Mouse (Mus musculus): ENCODE data around the gene Arhgap30. TPM values are rescaled to one million over a fixed set of nuclear protein-coding genes. Genes with fewer than 3 reads are reported as not detected.

Arhgap30 gene
- total and polyA plus RNA-seq, 2 experiments from 2014 or later, result 0.65 to 0.81 TPM

GRCm38 (mm10) chr1:171438014-171438670 is 49.4 kb downstream of the Arhgap30 start:
- H3K27me3 ChIP-seq (ENCODE audit: insufficient read depth, low read length), result peaks cover 23% of the 10 kb centered on the region
- 9% methylated on average over 18 of the region's 18 CpGs for WGBS
- peak overlapping the region; percentile 43 for H3K4me2 ChIP-seq (ENCODE audit: low read depth)
- no peaks in the 10 kb centered on the region for H3K36me3 ChIP-seq (ENCODE audit: insufficient read depth)
- peak overlapping the region; percentile 18; the same call in 1 of the 2 replicates for H3K9ac ChIP-seq
- no peak for TF ChIP-seq CTCF (IDR thresholded peaks at IDR 0.05; ENCODE audit: low read depth)
- DNase-seq (no peak), ATAC-seq (0 out of 2 replicates have a peak, but pooled peaks have one; percentile 10)
- peak overlapping the region; percentile 29 for H3K4me3 ChIP-seq (ENCODE audit: low read depth, low read length)
- no peak overlapping the region for H3K27ac ChIP-seq (ENCODE audit: low read depth, low read length)
- no peaks in the 10 kb centered on the region for H3K9me3 ChIP-seq (ENCODE audit: low read length)
- H3K4me1 ChIP-seq (ENCODE audit: insufficient read depth), result no peaks in the 10 kb centered on the region

- 65% methylated on average over 8 of the region's 8 CpGs for WGBS
- no peak for ATAC-seq
Measured at GRCm38 (mm10) chr1:171439072-171439471, 50.3 kb downstream of the Arhgap30 start.

GRCm38 (mm10) chr1:171440025-171440725 is 51.4 kb downstream of the Arhgap30 start:
- no peaks in the 10 kb centered on the region for H3K36me3 ChIP-seq (ENCODE audit: insufficient read depth)
- H3K4me2 ChIP-seq (ENCODE audit: low read depth), result 0 out of 2 replicates have a peak overlapping the region, but pooled peaks have one; percentile 2
- WGBS, result 41% methylated on average over 9 of the region's 9 CpGs
- peaks cover 23% of the 10 kb centered on the region for H3K27me3 ChIP-seq (ENCODE audit: insufficient read depth, low read length)
- no peak for DNase-seq
- no peak; the same call in 1 of the 2 replicates for ATAC-seq
- no peaks in the 10 kb centered on the region for H3K4me1 ChIP-seq (ENCODE audit: insufficient read depth)
- H3K27ac ChIP-seq (ENCODE audit: low read depth, low read length), result no peak overlapping the region
- H3K9me3 ChIP-seq (ENCODE audit: low read length), result no peaks in the 10 kb centered on the region
- no peak overlapping the region for H3K9ac ChIP-seq
- no peak overlapping the region for H3K4me3 ChIP-seq (ENCODE audit: low read depth, low read length)
- TF ChIP-seq CTCF (IDR thresholded peaks at IDR 0.05; ENCODE audit: low read depth), result no peak

More at GRCm38 (mm10) chr1:171439072-171439471, 50.3 kb downstream of the Arhgap30 start:
- Histone ChIP-seq H3K27ac (ENCODE audit: low read depth, low read length) (no peak overlapping the region), H3K4me1 (ENCODE audit: insufficient read depth) (no peaks in the 10 kb centered on the region), H3K4me3 (ENCODE audit: low read depth, low read length) (no peak overlapping the region), H3K27me3 (ENCODE audit: insufficient read depth, low read length) (peaks cover 23% of the 10 kb centered on the region), H3K9me3 (ENCODE audit: low read length) (no peaks in the 10 kb centered on the region), H3K36me3 (ENCODE audit: insufficient read depth) (no peaks in the 10 kb centered on the region), H3K9ac (no peak overlapping the region), H3K4me2 (ENCODE audit: low read depth) (0 out of 2 replicates have a peak overlapping the region, but pooled peaks have one; percentile 2)
- DNase-seq, result no peak
- no peak for TF ChIP-seq CTCF (IDR thresholded peaks at IDR 0.05; ENCODE audit: low read depth)

GRCm38 (mm10) chr1:171441466-171442412 is 53.0 kb downstream of the Arhgap30 start:
- 70% methylated on average over 7 of the region's 7 CpGs for WGBS
- no peak for DNase-seq
- Histone ChIP-seq H3K4me2 (ENCODE audit: low read depth) (no peak overlapping the region), H3K9me3 (ENCODE audit: low read length) (no peaks in the 10 kb centered on the region), H3K4me3 (ENCODE audit: low read depth, low read length) (no peak overlapping the region), H3K27ac (ENCODE audit: low read depth, low read length) (no peak overlapping the region), H3K9ac (no peak overlapping the region), H3K4me1 (ENCODE audit: insufficient read depth) (no peaks in the 10 kb centered on the region), H3K36me3 (ENCODE audit: insufficient read depth) (no peaks in the 10 kb centered on the region), H3K27me3 (ENCODE audit: insufficient read depth, low read length) (peaks cover 23% of the 10 kb centered on the region)
- no peak for ATAC-seq
- no peak for TF ChIP-seq CTCF (IDR thresholded peaks at IDR 0.05; ENCODE audit: low read depth)

- H3K4me3 ChIP-seq (ENCODE audit: low read depth, low read length), result no peak overlapping the region
- no peaks in the 10 kb centered on the region for H3K36me3 ChIP-seq (ENCODE audit: insufficient read depth)
- no peak for DNase-seq
- peaks cover 17% of the 10 kb centered on the region for H3K27me3 ChIP-seq (ENCODE audit: insufficient read depth, low read length)
- H3K4me2 ChIP-seq (ENCODE audit: low read depth), result no peak overlapping the region
- ATAC-seq, result no peak
- no peak overlapping the region for H3K27ac ChIP-seq (ENCODE audit: low read depth, low read length)
- H3K4me1 ChIP-seq (ENCODE audit: insufficient read depth), result no peaks in the 10 kb centered on the region
- no peak overlapping the region for H3K9ac ChIP-seq
- H3K9me3 ChIP-seq (ENCODE audit: low read length), result no peaks in the 10 kb centered on the region
- TF ChIP-seq CTCF (IDR thresholded peaks at IDR 0.05; ENCODE audit: low read depth), result no peak
- WGBS, result 71% methylated on average over 8 of the region's 8 CpGs
Measured at GRCm38 (mm10) chr1:171442413-171442760, 53.6 kb downstream of the Arhgap30 start.

GRCm38 (mm10) chr1:171445050-171445449 is 56.3 kb downstream of the Arhgap30 start:
- no peak for ATAC-seq
- H3K9ac ChIP-seq, result no peak overlapping the region
- no peaks in the 10 kb centered on the region for H3K36me3 ChIP-seq (ENCODE audit: insufficient read depth)
- no peaks in the 10 kb centered on the region for H3K27me3 ChIP-seq (ENCODE audit: insufficient read depth, low read length)
- H3K9me3 ChIP-seq (ENCODE audit: low read length), result no peaks in the 10 kb centered on the region
- no peaks in the 10 kb centered on the region for H3K4me1 ChIP-seq (ENCODE audit: insufficient read depth)
- H3K27ac ChIP-seq (ENCODE audit: low read depth, low read length), result no peak overlapping the region
- 93% methylated on average over 5 of the region's 5 CpGs for WGBS
- no peak overlapping the region for H3K4me3 ChIP-seq (ENCODE audit: low read depth, low read length)
- H3K4me2 ChIP-seq (ENCODE audit: low read depth), result no peak overlapping the region
- no peak for TF ChIP-seq CTCF (IDR thresholded peaks at IDR 0.05; ENCODE audit: low read depth)
- no peak for DNase-seq
